Mouse (Mus musculus): ENCODE data around the gene Pdzd2.

The Pdzd2 gene

DNA sequence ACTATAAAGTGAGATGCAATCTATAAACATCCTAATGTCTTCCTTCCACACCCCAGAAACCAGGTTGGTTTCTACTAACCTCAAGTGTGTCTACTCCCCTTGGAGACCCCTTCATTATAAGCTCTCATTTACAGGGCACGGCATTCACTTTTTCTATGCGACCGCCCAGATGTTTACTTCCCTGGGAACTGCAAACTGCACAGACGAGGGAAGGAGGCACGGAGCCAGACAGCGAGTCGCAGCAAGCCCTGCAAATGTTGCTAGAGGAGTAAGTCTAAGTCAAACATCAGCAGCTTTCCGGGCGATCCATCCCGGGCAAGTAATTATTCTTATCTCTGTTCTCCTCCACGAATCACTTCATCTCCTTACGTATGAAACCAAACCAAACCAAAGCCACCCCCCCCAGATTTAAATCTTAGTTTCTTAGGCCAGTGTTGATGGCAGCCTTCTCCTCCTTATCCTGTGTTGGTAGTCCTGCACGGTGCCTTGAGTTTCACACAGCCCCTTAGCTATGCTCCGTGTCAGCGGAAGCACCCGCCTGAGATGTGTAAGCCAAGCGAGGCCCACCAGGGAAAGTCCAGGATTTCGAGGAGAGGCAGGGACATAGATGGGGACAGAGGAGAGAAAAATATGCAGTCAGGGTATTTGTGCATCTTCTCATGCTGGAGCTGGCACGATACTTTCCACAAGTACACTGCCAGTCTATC is 305.7 kb downstream of the Pdzd2 start:
- in situ Hi-C loops (cut with MboI; ENCODE audit: low pct_unique_long_range_greater_than_20kb in 1 of 2, low sequenced_read_pairs in 2 of 2, unreplicated experiment in 1 of 2) = no loop called here

DNA sequence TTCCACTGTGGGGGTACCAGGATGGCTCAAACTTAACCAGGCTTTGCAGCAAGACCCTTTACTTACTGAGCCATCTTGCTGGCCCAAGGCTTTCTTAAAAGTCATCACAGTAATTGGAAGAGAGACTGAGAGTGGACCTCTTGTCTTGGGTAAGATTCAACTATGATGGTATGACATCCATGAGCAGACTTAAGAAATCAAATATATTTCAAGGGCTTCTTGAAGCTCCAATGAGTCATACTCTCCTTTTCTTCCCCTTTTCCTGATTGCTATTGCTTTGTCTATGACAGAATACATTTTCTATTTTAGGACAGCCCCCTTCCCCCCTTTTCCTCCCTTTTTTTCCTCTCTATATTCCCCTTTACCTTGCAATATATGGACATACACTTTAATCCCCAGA is 306.8 kb downstream of the Pdzd2 start:
- in situ Hi-C loops (cut with MboI; ENCODE audit: low pct_unique_long_range_greater_than_20kb in 1 of 2, low sequenced_read_pairs in 2 of 2, unreplicated experiment in 1 of 2) = no loop called here

DNA sequence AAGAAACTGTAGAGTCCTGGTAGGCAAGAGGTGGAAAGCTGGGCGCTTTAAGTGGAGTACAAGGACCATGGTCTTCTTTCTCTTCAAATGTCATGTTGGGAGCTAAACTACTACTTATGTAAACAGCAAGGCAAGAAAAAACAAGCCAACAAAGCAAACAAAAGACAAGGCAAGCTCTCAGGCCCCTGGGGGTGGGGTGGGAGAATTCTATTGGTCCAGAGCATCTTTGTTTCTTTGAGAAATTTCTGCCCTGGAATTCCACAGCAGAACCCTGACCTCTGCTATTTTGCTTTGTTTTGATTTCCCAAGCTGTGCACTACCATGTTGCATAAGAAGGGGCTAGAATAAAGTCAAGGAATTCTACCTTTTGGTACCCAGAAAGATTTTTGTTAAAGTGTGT is 307.4 kb downstream of the Pdzd2 start:
- in situ Hi-C loops (cut with MboI; ENCODE audit: low pct_unique_long_range_greater_than_20kb in 1 of 2, low sequenced_read_pairs in 2 of 2, unreplicated experiment in 1 of 2) = no loop called here

DNA sequence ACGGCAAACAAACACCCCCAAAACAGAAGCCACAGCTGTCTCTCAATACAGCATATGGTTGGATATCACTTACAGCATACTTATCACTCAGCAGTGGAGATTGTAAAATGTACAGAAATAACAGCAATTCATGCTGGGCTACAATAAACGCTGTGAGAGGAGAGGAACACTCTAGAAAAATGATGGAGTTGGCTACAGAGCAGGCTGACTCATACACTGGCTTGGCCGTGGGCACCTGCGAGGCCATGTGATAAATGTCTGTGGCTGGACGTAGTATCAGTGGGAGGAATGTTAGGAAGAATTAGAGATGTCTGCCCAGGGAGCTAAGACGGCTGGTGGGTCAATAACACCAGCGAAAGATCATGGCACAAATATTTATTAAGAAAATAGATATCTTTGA is 308.0 kb downstream of the Pdzd2 start:
- in situ Hi-C loops (cut with MboI; ENCODE audit: low pct_unique_long_range_greater_than_20kb in 1 of 2, low sequenced_read_pairs in 2 of 2, unreplicated experiment in 1 of 2) = no loop called here

DNA sequence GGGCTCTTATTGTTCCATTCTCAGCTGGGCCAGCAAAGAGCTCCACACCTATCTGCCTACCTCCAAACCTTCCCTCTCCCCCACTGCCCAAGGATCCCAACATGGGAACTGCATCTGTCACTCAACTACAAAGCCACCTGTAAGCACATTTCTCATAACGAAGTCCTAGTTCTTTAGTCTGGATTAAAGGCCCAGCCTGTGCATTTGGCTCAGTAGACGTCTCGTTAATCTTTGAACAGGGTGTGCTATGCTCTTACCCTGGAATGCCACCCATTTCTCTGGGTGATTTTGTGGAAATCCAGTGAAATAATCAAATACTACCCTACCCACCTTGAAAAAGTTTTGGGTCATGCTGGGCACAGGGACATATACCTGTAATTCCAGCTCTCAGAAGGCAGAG is 308.5 kb downstream of the Pdzd2 start:
- in situ Hi-C loops (cut with MboI; ENCODE audit: low pct_unique_long_range_greater_than_20kb in 1 of 2, low sequenced_read_pairs in 2 of 2, unreplicated experiment in 1 of 2) = no loop called here

DNA sequence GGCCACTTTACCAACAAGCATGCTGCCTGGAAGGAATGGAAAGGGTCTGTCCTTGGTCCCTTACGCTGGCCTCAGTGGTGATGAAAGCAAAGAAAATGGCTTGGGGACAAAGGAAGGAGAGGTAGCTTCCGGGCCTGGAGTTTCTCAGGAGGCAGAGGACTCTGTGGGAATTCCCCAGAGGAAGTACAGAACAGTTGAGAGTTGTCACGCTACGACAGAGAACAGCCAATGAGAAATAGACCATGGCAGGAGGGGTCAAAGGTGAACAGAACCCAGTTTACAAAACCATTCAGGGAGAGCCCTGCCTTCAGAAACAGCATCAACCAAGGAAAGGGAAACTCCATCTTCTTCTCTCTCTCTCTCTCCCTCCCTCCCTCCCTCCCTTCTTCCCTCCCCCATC is 309.1 kb downstream of the Pdzd2 start:
- in situ Hi-C loops (cut with MboI; ENCODE audit: low pct_unique_long_range_greater_than_20kb in 1 of 2, low sequenced_read_pairs in 2 of 2, unreplicated experiment in 1 of 2) = no loop called here

DNA sequence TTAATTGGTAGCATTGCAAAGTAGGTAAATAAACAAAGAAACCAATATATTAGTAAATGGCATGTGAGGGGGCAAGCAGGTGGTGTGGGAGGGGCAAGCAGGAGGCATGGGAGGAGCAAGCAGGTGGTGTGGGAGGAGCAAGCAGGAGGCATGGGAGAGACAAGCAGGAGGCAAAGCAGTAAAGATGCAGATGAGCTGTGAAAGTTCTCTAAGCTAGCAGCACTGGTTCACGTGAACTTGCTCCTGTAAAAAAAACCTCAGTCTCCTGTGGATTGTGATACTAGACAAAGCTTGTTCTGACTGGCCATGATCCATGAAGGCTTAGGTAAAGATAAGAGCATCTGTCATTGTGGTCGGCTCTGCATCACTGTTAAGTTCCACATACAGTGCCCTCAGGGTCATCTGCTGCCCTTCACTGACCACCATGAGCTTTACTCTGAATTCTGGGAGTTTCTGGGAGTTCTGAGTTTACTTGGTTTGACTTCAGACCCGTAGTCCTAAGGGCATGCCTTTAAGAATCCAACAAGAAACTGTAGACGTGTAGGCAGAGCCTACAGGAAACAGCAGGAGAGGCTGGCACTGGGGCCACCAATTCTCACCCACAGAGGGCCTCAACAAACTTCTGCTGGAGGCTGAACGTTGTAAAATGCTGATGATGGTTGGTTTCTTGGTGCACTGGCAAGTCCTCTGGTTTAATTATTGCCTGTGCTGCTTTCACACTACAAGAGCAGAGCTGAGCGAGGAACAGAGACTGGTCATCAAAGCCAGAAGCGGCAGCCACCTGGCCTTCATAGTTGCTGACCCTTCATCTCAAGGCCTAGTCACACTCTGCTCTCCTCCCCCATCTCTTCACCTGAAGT is 309.9 kb downstream of the Pdzd2 start:
- in situ Hi-C loops (cut with MboI; ENCODE audit: low pct_unique_long_range_greater_than_20kb in 1 of 2, low sequenced_read_pairs in 2 of 2, unreplicated experiment in 1 of 2) = no loop called here

DNA sequence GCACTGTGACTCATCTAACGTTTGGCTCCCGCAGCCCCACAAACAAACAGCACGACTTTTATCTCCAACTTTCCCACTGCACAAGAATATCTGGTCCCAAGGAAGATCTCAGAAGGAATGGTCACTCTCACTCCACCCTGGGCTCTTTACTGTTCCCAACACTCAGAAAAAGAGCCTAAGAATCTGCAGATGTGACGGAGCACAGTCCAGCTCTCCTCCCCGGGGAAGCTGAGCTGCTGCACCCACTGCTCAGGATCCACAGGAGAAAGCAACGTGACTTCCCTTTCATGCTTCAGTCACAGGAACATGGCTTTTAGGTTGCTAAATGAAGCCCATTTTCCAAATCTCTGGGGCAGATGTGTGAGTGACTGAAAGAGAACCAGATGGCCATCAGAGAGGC is 311.9 kb downstream of the Pdzd2 start:
- in situ Hi-C loops (cut with MboI; ENCODE audit: low pct_unique_long_range_greater_than_20kb in 1 of 2, low sequenced_read_pairs in 2 of 2, unreplicated experiment in 1 of 2) = no loop called here

DNA sequence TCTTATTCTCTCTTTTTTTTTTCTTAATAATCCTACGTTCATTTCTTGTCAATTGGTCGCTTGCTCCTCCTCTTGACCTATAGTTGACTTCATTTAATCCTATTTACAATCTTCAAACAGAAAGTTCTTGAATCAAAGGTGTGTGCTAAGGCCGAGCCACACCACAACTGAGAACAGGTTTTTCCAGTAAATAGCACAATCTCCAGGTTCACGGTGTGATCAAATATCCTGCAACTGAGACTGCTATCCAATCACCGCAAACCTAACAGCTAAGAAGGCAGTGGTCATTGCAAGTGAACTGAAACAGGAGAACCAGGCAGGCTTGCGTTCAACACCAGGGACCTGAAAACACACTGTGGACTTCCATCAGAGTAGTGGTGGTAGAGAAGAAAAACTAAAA is 313.4 kb downstream of the Pdzd2 start:
- in situ Hi-C loops (cut with MboI; ENCODE audit: low pct_unique_long_range_greater_than_20kb in 1 of 2, low sequenced_read_pairs in 2 of 2, unreplicated experiment in 1 of 2) = no loop called here

DNA sequence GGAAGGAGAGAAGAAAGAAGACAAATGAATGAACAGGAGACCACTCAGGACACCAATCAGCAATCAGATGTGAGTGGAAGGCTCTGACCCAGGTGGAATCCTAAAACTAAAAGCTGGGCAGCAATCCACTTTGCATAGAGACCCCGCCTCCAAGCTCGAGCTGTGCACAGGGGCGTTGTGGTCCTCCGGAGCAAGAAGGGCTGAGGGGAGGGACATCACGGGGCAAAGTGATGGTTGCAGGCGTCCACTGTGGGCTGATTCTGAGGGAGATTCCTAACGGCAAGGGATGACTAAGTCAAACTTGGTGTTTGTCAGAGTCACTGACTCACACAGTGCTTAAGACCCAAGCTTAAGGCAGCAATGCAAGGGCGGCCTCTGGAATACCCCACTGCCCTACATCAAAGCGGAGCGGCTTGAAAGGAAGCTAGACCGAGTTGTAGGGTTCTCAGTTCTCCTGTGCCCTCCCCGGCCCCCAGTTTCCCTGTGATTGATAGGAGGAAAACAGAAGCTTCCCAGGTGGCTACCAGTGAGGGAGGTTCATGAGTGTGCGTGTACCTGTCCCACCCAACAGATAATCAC is 314.6 kb downstream of the Pdzd2 start:
- in situ Hi-C loops (cut with MboI; ENCODE audit: low pct_unique_long_range_greater_than_20kb in 1 of 2, low sequenced_read_pairs in 2 of 2, unreplicated experiment in 1 of 2) = no loop called here

DNA sequence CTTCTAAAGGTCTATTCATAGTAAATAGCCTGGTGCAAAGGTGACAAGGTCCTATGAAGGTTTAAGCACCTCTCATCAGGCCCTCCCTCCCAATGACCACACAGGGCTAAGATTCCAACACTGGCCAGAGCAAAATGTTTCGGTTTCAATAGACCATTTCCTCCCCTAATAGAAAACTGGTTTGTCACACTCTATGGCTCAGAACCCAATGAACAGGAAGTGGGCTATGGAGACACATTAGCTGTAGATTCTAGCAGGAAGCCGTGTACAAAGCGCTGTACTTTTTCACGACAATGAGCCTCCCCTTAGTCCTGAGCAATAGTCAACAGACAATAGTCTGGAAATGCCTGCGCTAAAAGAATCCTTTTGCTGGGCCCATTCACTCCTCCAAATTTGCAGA is 315.5 kb downstream of the Pdzd2 start:
- in situ Hi-C loops (cut with MboI; ENCODE audit: low pct_unique_long_range_greater_than_20kb in 1 of 2, low sequenced_read_pairs in 2 of 2, unreplicated experiment in 1 of 2) = no loop called here

DNA sequence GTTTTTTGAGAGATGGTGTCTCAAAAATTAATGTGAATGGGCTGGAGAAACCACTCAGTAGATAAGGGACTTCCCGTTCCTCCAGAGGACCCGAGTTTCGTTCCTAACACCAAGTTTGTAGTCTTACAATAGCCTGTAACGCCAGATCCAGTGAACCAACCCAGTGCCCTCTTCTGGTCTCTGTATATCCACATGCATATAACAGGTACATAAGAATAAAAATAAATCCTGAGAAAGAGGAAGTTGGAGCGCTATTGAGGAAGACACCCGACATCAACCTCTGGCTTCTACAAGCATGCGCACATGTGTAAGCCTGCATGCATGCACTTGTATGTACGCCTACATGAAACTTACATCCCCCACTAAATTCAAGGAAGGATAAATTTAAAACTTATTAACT is 318.8 kb downstream of the Pdzd2 start:
- in situ Hi-C loops (cut with MboI; ENCODE audit: low pct_unique_long_range_greater_than_20kb in 1 of 2, low sequenced_read_pairs in 2 of 2, unreplicated experiment in 1 of 2) = no loop called here

DNA sequence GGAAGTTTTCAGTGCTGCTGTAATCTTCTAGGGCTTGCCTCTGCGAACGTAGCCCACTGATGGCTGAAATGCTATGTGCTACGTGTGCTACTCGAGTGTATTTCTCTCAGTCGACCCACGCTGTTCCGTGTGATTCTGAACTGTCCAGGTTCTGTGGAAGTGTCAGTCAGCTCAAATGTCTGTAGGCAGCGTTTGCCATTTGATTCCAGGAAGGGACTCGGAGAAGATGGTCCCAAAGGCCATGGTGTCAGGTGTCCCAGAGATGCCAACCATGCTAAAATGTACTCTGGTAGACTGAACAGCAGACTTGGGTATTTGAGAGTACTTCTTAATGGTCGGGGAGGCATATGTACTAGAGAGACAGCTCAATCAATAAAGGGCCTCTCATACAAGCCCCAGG is 319.3 kb downstream of the Pdzd2 start:
- in situ Hi-C loops (cut with MboI; ENCODE audit: low pct_unique_long_range_greater_than_20kb in 1 of 2, low sequenced_read_pairs in 2 of 2, unreplicated experiment in 1 of 2) = no loop called here

DNA sequence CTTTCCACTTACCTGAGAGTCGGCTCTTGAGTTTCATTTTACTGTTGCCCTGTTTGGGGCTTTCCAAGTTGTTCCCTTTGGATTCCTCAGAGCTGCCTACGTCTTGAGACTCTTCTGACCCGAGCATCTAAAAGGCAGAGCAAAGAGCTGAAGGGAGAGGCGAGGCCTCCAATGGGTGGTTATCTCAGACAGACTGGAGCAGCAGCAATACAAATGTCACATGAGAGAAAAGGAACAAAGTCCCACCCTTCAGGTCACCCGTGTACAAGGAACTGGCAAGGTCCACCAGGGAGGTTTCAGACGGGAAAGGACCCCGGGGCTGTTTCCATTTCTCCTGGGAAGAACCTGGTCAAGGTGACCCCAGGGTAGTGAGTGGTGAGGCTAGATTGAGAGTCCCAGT is 320.3 kb downstream of the Pdzd2 start:
- in situ Hi-C loops (cut with MboI; ENCODE audit: low pct_unique_long_range_greater_than_20kb in 1 of 2, low sequenced_read_pairs in 2 of 2, unreplicated experiment in 1 of 2) = no loop called here

DNA sequence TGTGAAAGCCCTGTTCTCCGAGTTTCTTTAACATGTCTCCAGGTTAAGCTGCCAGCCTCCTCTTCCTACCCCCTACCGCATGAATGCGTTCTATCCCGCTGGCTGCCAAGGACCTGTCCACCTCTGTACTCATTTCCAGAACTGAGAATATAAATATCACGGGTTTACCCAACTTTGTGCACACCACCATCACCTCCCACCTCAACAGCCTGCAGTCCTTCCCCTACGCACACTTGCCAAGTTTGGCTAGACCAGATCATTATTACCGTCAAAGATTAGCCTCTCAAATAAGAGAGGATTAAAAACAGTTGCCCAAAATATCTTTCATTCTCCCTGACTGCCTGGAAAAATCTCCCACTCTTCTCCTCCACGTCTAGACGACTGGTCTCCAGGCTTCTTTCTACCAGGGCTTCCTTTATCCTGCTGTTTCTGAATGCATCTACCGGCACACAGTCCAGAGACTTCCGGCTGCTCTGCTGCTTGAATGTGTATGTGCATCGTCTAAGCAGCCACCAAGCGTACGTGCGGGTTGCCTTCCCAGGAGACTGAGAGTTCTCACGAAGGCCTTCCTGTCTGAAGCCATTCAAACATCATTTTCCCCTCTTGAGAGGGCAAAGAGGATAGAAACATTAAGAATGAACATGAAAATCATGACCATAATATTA is 324.1 kb downstream of the Pdzd2 start:
- in situ Hi-C loops (cut with MboI; ENCODE audit: low pct_unique_long_range_greater_than_20kb in 1 of 2, low sequenced_read_pairs in 2 of 2, unreplicated experiment in 1 of 2) = no loop called here

DNA sequence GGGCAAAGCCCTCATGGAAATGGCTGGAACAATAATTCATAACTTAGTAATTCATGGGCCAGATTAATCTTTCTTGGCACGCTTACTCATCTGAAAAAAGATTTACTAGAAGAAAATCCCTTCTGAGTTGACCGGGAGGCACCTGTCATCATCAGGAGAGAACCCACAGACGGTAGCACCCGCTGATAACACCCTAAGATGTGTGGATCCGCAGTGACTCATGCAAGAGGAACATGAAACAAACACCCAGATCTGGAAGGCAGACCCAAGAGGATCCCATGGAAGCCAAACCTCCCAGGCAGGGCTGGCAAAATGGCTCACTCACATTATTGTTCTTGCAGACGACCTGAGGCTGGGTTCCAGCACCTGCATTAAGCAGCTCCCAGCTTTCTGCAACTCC is 325.0 kb downstream of the Pdzd2 start:
- in situ Hi-C loops (cut with MboI; ENCODE audit: low pct_unique_long_range_greater_than_20kb in 1 of 2, low sequenced_read_pairs in 2 of 2, unreplicated experiment in 1 of 2) = no loop called here

DNA sequence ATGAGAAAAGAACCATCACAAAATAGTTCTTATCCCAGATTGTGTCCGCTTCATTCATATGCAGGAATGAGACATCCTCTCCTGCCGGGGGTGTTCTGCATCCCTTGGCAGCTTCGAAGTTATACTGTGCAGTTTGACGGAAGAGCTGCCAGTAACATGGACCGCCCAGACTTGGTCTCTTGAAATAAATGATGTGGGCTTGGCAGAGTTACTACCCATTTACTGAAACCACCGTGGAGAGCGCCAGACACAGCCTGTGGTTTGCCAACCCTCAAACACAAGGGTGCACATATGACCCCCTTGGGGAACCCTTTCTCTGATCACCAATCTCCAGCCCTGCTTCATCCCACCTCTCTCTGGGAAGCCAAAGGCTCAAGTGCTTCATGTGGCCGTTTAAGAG is 331.5 kb downstream of the Pdzd2 start:
- in situ Hi-C loops (cut with MboI; ENCODE audit: low pct_unique_long_range_greater_than_20kb in 1 of 2, low sequenced_read_pairs in 2 of 2, unreplicated experiment in 1 of 2) = no loop called here

DNA sequence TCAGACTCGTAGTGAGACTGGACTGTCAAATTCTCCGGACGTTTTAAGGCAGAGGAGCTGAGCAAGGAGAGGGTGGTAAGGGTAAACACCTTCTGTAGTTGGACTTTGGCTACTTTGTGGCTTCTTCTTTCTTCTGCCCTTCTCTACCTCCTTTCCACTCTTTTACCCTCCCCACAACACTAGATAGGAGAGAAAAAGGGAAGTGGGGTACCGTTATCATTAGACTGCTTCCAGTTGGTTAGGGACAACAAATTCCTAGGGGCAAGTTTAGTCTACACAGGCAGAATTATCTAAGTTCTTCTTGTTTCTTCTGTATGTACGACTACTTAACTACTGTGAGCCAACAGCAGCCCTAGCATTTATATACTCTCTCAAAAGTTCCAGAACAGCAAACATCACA is 334.1 kb downstream of the Pdzd2 start:
- in situ Hi-C loops (cut with MboI; ENCODE audit: low pct_unique_long_range_greater_than_20kb in 1 of 2, low sequenced_read_pairs in 2 of 2, unreplicated experiment in 1 of 2) = no loop called here

DNA sequence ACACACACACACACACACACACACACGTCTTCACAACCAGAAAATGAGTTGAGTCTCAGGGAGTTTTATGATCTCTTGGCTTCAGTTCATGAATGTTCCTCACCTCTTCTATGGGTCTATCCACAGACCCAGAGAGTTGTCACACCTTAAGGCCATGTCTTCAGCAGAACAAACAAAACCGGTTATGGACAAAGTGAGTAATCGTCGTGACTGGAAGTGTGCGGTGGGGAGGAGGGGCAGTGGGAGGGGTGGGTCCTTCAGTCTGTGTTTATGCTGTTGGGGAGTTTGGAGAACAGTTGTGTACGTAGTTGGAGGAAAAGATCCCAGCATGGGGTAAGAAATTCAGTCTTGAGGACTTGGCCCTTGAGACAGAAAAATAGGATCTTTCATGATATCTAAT is 342.7 kb downstream of the Pdzd2 start:
- in situ Hi-C loops (cut with MboI; ENCODE audit: low pct_unique_long_range_greater_than_20kb in 1 of 2, low sequenced_read_pairs in 2 of 2, unreplicated experiment in 1 of 2) = no loop called here

All from mouse embryonic stem cell (cell line).